Comparison of ENCODE assay signal across 12 mouse cellular contexts in genomic region chr8:12917029-12917428, GRCm38 (mm10). TPM values are rescaled to one million over a fixed set of nuclear protein-coding genes. Genes with fewer than 3 reads are reported as not detected.
DNase-seq lines count a peak whose midpoint lies in the region; ATAC-seq lines count a peak whose summit lies in the region.
"Had no signal": no experiment of that assay in that cellular context is flagged by ENCODE, and none has a peak within 500 bp of the region (broad histone marks: within the 10 kb centered on the region; RNA-seq: fewer than 3 reads in every experiment).

No protein-coding gene starts in this region.

- WGBS in forebrain, embryonic 14.5 days, result 77% methylated on average over 3 of the region's 3 CpGs
- 89% methylated on average over 3 of the region's 3 CpGs for WGBS in midbrain, embryonic 12.5 days

- peak; percentile 44 to 60 for DNase-seq in left cerebral cortex, postnatal 25 days (ENCODE audit: low spot score in 2 of 2)
- DNase-seq in left cerebral cortex, adult 8-10 months (ENCODE audit: low spot score in 2 of 2), result no peak
- DNase-seq in forebrain, embryonic 14.5 days (ENCODE audit: low spot score), result no peak
- DNase-seq in right cerebral cortex, postnatal 4 days, result peak; percentile 37
- no peak for DNase-seq in lung, postnatal 10 days
- DNase-seq in embryo, embryonic 9.5 days (ENCODE audit: extremely low spot score), result no peak
- DNase-seq in layer of hippocampus, adult 8-10 months (ENCODE audit: low spot score in 2 of 2), result no peak
- DNase-seq: gastrocnemius, adult 2 months had no signal

- no peaks in the 10 kb centered on the region for H3K9me3 ChIP-seq in forebrain, embryonic 14.5 days (replicated peaks; ENCODE audit: control insufficient read depth, low read length)
- no peaks in the 10 kb centered on the region for H3K9me3 ChIP-seq in midbrain, embryonic 12.5 days
- H3K9me3 ChIP-seq: embryonic facial prominence, embryonic 15.5 days had no signal

- peaks cover 18% of the 10 kb centered on the region for H3K4me1 ChIP-seq in forebrain, embryonic 14.5 days (ENCODE audit: control insufficient read depth, insufficient read depth, low read length)
- peaks cover 19% of the 10 kb centered on the region for H3K4me1 ChIP-seq in midbrain, embryonic 12.5 days

- no peaks in the 10 kb centered on the region for H3K27me3 ChIP-seq in forebrain, embryonic 14.5 days (replicated peaks; ENCODE audit: control insufficient read depth, insufficient read depth, low read length)
- H3K27me3 ChIP-seq in midbrain, embryonic 12.5 days, result no peaks in the 10 kb centered on the region
- H3K27me3 ChIP-seq: embryonic facial prominence, embryonic 15.5 days had no signal

- peaks cover 3% of the 10 kb centered on the region; the same call in 1 of the 2 replicates for H3K36me3 ChIP-seq in forebrain, embryonic 14.5 days (ENCODE audit: control insufficient read depth, insufficient read depth, low read length)
- 0 out of 2 replicates have a peak, but pooled peaks cover 3% of the 10 kb centered on the region for H3K36me3 ChIP-seq in midbrain, embryonic 12.5 days
- H3K36me3 ChIP-seq: embryonic facial prominence, embryonic 15.5 days had no signal

- H3K4me3 ChIP-seq in forebrain, embryonic 14.5 days (ENCODE audit: low read depth, low read length), result peak overlapping the region; percentile 47
- H3K4me3 ChIP-seq in midbrain, embryonic 12.5 days, result peak overlapping the region; percentile 53
- H3K4me3 ChIP-seq: gastrocnemius, adult 2 months had no signal

- no peak overlapping the region for H3K27ac ChIP-seq in forebrain, embryonic 14.5 days (ENCODE audit: low read depth, low read length)
- no peak overlapping the region for H3K27ac ChIP-seq in midbrain, embryonic 12.5 days (replicated peaks)
- H3K27ac ChIP-seq: embryonic facial prominence, embryonic 15.5 days; gastrocnemius, adult 2 months; kidney, postnatal 0 days; stomach, postnatal 0 days had no signal

- no peak for ATAC-seq in forebrain, embryonic 14.5 days
- ATAC-seq in midbrain, embryonic 12.5 days (ENCODE audit: low FRiP score, low read depth), result no peak

- intact Hi-C loops in left cerebral cortex, postnatal 25 days (cut with DNase I), result no loop called here

- H3K4me2 ChIP-seq in forebrain, embryonic 14.5 days (ENCODE audit: low read length), result peak overlapping the region; percentile 88
- peak overlapping the region; percentile 83 for H3K4me2 ChIP-seq in midbrain, embryonic 12.5 days (replicated peaks)

- H3K9ac ChIP-seq in forebrain, embryonic 14.5 days (ENCODE audit: low read length), result peak overlapping the region; percentile 69
- peak overlapping the region; percentile 41; the same call in 1 of the 2 replicates for H3K9ac ChIP-seq in midbrain, embryonic 12.5 days (replicated peaks)
- H3K9ac ChIP-seq: embryonic facial prominence, embryonic 15.5 days had no signal

RNA-seq across cellular contexts. Expression of gene Mcf2l, which starts 43.4 kb away (rescaled TPM):
- total RNA-seq in left cerebral cortex, postnatal 25 days (2021), result 100 to 1,000 TPM; 241 to 256 TPM
- 100 to 1,000 TPM; 209 to 241 (median 226) TPM for total RNA-seq in left cerebral cortex, adult 8-10 months (2022)
- 85.2 and 130 TPM in 2 replicates for polyA plus RNA-seq in forebrain, embryonic 14.5 days (2014; fragmentation: Nextera tagmentation; extraction: Ambion mirVana)
- polyA plus RNA-seq in midbrain, embryonic 12.5 days (2016; fragmentation: Nextera tagmentation; extraction: Ambion mirVana), result 97.8 and 104 TPM in 2 replicates
- 100 to 1,000 TPM; 191 to 291 (median 234) TPM for total RNA-seq in layer of hippocampus, adult 8-10 months (2022)

Comparison
In these comparisons a context has a peak if more than half of its experiments do, and no peak if none do; other contexts are left out.
1. DNase-seq: peak in left cerebral cortex, postnatal 25 days (2 of 2) and right cerebral cortex, postnatal 4 days (single experiment); none in left cerebral cortex, adult 8-10 months (0 of 2), forebrain, embryonic 14.5 days (single experiment), lung, postnatal 10 days (single experiment), embryo, embryonic 9.5 days (single experiment) and layer of hippocampus, adult 8-10 months (0 of 2).